Mouse (Mus musculus) T-helper 2 cell (primary cell): ENCODE measurements at regions not wholly inside any gene's neighbourhood (a gene's known extent, or its start where the extent isn't known, plus 50 kb on each side); places are given as distances from the start of the nearest gene placed in this dataset.

ENCODE experiments used
- in situ Hi-C: fragments of 300-600 bp; cut with MboI, MseI; formaldehyde crosslinking; loops from one replicate; pipeline ENCODE4 v1.15.1; 2025; ENCODE audit warnings: high pct_unique_total_duplicates

DNA sequence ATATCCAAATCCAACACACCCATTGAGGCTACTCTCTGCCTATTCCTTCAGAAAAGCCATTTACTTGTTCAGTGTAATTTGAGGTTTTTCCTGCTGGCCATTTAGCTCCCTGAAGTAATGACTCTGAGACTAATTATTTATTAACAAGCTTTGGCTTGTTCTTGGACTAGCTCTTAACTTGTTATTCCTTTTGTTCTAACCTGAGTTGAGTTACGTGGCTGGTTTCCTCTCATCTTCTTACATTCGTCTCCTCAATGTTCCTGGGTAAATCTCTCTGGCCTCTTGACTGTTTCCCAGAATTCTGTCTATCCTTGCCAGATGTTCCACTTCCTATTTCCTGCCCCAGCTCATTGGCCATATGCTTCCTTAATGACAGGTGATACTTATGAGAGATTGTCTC is 157.2 kb downstream of the Pmp22 start:
- in situ Hi-C loops, result loop anchor here (25.0 kb wide), 1 partner anchor 1001 kb away; no protein-coding TSS in a partner anchor

DNA sequence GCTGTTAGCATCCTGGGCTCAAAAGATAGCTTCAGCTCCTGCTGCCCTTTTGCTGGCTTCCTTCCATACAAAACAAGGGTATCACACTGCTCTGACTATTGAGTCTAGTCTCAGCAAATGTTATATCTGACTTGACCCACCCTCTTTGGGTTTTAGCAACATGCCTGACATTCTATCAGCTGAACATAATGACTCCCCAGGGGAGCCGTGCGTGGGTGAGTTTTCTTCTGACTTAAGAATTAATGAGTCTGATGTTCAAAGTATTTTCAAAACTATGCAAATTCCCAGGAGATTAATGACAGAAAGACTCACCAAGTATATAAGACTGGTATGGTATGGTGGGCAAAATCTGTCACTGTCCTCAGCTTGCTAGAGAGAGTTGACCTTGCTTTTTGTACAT is 159.0 kb downstream of the Pmp22 start:
- in situ Hi-C loops, result loop anchor here (25.0 kb wide), 1 partner anchor 1000 kb away; no protein-coding TSS in a partner anchor

DNA sequence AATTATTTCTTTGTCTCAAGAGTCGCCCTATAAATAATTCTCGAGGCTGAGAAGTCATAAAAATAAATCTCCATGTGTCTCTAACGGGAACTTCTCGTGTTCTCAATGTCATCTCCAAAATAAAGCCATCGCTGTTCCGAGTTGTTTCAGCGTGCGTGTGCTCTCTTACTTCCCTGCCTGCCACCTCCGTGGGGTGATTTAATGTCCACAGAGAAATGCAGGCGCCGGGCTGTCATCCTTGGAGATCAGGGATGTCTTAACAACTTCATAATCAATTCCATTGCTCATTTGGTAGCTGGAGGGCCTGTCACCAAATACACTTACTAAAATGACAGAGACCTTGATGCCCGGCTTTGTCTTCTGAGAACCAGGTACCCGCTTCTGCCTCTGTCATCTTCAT is 161.8 kb downstream of the Pmp22 start:
- in situ Hi-C loops, result loop anchor here (25.0 kb wide), 1 partner anchor 997 kb away; no protein-coding TSS in a partner anchor

DNA sequence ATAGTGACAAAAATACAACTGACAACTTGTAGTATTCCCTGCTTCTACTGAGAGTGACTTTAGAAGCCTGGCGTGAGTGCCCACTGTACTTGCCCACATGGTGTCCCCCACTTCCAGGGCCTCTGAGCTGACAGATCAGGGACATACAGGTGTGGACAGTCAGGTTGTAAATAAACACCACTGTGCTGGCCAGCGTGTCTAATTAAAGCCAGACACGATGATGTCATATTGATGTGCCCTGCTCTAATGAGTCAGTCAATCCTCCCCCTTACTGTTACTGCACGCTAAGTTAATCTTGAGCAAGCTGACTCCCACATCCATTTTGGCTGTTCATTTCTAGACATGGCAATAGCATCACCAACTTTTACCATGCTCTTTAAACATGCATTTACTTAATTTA is 164.7 kb downstream of the Pmp22 start:
- in situ Hi-C loops, result loop anchor here (25.0 kb wide), 1 partner anchor 994 kb away; no protein-coding TSS in a partner anchor

DNA sequence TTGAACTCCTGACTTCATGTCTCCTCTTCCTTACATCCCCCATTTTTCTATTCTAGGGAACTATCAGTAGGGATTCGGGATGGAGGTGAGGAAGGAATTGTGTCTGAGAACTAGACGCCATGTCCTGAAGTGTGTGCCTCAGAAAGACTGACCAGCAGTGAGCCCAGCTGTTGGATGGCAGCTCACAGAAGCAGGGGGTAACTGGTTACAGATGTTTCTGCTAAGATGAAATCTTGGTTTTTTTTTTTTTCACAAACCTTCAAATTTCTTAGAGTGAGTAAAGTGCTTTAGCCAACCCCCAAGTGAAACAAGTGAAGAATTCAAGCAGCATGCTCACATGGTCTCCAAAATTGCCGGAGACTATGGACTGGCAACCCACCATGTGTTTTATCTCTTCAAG is 165.7 kb downstream of the Pmp22 start:
- in situ Hi-C loops, result loop anchor here (25.0 kb wide), 1 partner anchor 993 kb away; no protein-coding TSS in a partner anchor

DNA sequence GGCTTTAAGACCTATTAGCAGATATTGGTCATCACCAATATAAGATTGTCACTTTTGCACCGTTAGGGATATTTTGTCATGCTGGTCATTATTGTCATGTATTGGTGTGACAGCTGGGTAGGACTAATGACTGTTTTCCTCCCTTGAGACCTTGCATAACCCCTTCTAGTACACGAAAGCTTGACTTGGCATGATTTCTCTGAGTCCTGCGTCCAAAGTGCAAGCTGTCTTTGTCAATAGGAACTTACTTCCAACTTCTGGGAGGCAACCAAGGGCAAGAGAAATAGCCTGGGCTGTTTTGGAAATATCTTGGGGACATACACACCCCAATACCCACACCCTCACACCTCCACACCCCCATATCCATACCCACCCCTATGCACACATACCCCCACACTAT is 167.7 kb downstream of the Pmp22 start:
- in situ Hi-C loops, result loop anchor here (25.0 kb wide), 1 partner anchor 991 kb away; no protein-coding TSS in a partner anchor

DNA sequence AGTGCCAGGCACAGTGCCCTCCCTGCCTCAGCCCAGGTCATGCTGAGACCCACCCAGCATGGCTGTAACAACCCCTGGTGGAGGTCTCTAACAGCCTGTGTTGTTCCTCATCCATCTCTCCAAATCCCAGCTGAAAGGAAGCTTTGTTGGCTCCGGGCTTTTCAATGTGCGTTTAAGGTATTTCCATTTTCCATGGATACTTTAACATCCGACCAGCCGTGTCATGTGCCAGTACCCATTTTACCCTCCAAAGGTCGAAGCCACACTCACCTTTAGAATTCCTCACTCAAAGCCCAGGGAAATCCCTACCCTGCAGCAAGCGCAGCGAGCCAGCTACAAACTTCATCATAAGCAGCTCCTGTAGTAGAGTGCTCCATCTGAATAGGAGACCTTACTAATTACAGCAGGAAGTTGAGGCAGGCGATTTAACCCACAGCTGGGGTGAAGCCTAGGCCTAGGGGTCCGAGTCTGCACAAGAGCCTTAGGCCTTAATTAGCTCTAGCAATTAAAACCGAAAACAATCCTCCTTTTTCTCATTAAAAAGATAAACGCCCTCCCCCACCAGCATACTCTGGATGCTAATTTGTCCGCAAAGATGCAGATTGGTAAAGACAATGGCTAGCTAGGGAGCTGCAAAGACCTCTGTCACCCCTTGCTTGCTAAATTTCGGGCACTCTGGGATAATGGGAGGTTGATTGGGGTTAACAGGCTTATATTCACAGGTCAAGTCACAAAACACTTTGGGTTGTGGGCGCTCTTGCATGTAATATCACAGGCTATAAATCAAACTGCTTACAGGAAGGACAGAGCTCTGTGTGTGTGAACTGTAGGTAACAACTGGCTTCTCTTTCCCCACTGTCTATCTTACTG is 171.2 kb downstream of the Pmp22 start:
- in situ Hi-C loops, result loop anchor here (25.0 kb wide), 1 partner anchor 987 kb away; no protein-coding TSS in a partner anchor

DNA sequence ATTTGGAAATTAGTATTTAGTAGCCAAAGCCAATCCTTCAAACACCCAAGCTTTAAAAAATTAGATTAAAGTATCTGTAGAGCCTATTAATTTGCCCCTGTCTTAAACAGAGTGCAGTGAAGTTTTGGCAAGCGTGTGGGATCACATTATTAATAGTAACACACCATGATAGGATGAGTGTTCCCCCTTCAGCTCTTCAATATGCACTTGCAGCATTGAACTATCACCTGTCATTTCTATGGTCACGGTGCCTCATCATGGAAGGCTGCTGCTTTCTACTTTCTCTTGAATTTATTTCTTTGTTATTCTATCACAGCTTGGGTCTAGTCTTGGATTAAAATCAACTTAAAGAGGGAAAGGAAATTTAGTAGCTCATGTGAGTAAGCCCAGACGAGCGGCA is 196.4 kb downstream of the Pmp22 start:
- in situ Hi-C loops, result no loop called here

DNA sequence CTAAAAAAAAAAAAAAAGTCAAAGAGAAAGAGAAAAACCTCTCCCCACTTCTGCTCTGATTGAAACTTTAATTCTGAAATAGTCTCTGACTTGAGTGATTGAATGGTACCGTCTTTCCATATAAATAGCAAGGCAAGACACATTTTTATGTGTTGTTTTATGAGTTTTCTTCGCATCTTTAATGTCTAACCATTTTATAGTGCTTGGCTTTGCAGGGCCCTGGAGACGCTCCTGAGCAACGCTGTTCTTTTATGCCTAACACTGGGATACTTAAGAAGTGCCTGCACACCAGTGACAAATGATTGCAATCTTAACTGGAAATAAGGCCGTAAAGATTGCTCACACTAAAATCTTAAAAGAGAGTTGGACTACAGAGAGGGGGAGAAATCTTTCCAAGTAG is 198.1 kb downstream of the Pmp22 start:
- in situ Hi-C loops, result no loop called here

DNA sequence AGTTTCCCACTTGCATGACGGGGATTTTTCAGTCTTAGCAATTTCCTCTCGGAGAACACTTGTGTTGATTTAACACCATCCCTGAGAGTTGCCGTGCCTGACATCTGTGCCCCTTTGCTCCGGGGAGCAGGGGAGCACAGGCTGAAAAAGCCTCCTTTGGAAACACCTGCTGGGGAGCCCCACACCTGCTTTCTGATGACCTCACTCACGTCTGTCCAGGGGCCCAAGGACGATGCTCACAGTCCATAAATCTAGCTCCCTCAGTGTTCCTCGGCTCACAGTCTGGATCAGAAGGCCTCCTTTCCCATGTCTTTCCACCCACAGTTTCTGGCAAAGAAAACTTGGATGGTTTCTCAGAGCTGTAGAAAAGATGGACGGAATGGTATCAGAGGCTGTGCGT is 208.7 kb downstream of the Pmp22 start:
- in situ Hi-C loops, result no loop called here

DNA sequence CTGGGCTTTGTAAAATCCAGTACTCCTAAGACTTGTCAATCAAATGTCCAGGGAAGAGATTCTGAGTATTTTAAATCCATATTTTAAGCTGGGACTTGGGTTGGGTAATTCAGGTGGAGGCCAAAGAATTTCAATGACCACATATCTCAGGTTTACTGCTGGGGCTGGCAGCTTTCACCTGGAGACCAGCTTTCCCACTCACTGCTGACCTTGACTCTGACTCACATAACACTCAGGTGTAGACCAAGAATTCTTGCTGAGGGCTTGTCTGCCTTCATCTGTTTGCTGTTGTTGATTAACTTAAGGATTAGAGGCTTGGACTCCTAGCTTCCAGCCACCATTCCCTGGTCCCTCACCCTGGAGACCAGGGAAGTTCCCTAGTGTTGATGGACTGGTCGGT is 209.5 kb downstream of the Pmp22 start:
- in situ Hi-C loops, result no loop called here

DNA sequence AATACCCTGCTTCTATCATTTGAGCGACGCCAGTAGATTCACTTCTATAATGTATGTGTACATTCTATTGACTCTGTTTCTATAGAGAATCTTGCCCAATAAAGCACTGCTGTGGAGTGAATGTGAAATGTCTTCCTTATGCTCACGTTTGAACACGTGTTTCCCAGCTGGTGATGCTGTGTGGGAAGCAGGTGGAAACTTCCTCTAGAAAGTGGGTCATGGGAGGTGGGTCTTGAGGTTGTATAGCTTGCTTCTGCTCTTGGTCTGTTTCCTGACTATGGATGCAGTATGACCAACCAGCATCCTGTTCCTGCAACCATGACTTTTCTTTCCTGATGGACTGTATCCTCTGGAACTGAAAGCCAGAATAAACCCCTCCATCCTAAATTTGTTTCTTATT is 216.9 kb downstream of the Pmp22 start:
- in situ Hi-C loops, result no loop called here

DNA sequence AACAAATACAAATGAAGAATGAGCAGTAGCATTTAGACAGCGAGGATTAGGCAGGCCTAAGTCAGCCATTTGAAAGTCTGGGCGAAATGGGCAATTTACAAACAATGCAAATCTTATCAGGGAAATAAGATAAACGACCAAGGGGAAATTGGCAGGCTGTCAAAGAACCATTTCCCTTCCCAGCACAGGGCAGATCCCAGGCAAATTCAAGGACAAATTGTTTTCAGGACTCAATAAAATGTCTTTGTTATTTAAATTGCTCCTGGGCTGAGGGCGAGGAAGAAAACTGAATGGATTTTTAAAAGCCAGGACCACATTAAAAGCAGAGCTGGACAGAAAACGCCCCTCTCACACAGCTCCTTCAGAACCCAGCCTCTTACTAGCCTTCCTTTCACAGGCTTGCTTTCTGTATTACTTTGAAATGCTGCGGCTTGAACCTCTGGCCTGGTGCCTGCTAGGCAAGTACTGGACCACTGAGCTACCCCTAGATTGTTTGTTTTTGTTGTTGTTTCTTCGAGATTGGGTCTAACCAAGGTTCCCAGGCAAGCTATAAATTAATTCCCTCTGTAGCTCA is 221.4 kb downstream of the Pmp22 start:
- in situ Hi-C loops, result no loop called here

DNA sequence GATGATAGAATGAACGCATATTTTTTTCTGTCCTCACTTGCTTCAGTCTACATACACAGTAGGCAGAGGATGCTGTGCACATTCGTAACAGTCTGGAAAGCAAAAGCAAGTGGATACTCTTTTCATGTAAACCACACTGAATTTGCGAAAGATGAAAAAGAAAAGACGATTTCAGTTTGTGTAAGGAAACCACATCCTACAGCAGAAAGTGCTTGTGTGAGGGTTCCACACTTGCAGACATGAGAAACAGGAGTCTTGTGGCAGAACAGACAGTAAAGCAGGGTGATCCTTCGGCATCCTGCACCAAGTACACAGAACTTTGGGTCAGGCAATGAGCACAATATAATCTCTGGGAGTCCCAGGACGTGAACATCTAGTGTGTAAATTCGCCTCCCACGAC is 223.2 kb downstream of the Pmp22 start:
- in situ Hi-C loops, result no loop called here

DNA sequence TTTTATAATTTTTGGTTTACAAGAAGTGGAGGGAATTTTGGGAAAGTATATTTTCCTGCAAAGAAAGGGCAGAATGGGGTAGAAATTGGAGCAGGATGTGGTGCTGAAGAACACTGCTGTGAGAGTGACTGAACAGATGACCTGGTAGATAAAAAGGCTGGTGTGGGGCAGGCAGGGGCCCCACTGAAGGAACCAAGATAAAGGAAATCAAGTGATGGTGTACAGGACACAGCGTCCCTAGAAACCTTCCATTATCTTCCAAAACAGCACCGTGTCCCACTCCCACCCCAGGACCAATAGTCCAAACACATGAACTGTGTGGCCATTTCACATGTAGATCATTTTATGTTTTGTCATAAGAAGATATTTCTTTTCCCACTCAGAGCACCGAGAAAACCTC is 224.2 kb downstream of the Pmp22 start:
- in situ Hi-C loops, result no loop called here

DNA sequence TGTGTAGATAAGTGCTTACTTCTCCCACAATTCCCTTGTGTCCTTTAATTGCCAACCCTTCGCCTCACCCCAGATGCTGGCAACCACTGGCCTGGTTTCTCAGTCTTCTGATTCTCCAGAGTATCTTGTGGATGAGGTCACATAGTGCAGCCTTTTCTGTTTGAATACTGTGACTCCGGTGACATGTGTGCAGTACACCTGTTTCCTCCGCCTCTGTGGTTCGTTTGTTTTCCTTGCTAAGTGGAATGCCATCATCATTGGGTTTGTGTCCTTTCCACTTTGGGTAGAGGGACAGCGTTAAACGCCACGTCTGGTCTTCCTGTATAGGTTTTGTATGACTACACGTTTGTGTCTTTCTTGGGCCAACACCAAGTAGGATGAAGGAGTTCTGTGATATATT is 224.9 kb downstream of the Pmp22 start:
- in situ Hi-C loops, result no loop called here

DNA sequence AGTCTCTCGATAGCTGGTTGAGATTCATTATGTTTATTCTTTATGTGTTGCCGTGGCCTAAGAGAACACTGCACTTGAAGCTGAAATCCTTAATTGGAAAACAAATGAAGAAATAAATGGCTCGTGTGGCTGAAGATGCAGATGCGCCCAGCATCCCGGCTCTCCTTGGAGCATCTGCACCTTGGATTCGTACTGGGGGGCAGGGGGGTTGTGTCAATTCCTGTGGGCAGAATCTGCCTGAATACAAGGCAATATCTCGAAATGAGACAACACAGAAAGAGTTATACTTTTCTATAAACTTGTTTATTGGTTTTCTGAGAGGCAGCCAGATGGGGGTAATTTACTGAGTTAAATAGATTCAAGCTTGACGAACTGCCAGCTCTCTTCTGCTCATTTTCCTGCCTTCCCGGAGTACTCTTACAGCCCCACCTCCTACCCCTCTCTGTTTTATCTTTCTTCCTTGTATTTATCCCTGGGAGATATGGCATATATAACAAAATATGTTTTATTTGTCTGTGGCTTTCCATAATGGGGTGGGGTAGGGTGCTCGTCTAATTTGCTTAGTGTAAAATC is 229.1 kb downstream of the Pmp22 start:
- in situ Hi-C loops, result no loop called here

DNA sequence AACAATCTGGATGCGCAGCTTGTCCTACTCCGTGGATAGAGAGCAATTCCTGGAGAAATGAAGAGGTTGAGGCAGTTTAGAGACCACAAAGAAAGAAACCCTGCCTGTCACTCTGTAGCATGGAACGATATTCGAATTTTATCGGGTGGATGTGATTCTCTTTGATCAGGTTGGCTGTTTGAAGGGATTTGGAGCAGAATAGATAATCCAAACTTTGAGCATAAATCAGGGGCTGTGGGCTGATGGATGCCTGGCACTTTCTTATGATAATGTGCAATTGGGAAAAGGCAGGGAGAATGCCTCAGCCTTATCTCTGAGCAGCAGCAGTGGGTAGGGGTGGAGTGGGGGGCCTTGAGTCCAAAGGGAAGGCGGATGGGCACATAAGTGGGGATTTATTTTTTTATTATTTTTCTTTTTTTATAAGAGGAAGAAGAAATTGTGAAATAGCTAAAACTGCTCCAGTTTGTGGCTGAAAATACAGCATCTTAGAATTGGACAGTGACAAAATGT is 239.0 kb downstream of the Pmp22 start:
- in situ Hi-C loops, result no loop called here

DNA sequence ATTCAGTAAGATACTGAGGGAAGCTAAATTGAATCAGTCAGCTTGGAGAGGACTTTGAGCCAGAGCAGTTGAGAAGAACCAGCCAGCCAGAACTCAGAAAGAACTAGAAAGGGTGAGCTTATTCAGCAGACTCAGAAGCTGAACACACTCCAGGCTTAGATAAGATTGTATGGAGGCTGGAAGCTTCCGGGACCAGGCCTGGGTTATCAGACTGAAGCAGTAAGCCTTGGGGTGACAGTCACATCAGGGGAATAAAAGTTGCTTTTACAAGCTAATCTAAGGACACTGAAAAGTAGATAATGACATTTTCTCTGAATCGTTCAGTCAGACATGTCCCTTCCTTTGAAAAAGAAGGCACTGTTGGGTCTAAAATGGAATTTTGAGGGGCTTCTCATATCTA is 240.7 kb downstream of the Pmp22 start:
- in situ Hi-C loops, result no loop called here

DNA sequence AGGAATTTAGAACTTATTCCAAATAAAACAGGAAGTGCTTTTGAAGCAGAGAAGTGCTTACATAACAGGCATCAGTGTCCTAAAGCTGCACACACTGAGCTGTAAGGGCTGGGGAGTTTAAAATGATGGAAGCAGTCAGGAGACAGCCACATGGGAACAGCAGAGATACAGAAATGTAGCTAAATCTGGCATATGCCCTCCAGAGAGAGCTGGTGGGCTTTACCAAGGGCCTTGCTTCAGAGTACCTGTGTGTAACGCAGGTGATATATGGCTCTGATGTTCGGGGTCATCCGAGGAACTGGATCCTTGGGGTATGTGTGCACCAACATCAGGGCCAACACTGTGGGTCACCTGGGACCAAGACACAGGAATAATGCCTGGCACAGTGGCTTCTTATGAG is 247.5 kb downstream of the Pmp22 start:
- in situ Hi-C loops, result no loop called here

DNA sequence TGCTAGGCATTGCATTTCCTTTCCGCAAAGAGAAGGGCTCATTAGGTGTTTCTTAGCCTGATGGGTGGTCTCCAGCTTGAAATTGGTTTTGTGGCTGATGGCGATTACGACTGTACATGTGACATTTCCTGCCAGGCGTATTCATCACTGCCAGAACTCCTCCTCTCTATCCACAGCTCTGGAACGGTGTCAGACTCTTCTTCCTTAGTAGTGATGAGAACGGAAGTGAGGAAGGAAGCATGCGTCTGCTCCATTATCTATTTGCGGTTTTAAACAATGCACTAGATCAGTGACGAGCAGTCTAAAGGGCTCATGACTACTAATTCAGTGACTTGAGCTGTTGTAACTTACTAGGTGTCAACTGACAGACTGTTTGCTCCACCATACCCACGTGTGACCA is 248.2 kb downstream of the Pmp22 start:
- in situ Hi-C loops, result no loop called here

DNA sequence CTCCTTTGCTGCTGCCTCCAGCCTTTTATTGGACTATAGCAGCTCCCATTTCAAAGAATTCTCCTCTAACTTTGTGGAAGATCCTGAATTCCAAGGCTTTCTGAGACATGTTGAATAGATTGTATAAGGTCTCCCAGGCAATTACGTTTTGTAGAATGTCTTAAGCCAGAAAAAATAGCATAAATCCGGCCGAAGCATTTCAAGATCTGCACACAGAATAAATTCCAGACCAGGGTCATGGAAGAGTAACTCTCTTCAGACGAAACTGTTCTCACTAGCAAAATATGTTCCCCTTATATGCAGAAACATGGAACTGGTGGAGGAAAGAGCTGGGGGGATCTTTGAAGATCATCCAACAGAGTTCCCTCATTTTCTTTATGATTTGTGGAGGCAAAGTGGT is 259.5 kb downstream of the Pmp22 start:
- in situ Hi-C loops, result no loop called here
